Mouse (Mus musculus) B cell, adult 2 months (primary cell): ENCODE results near the gene St8sia2.
"Not testable (repeated sequence)": the region's sequence is repeated elsewhere in the genome, so short reads cannot be mapped to it uniquely, and the experiment has no call there.

ENCODE experiments used
- DNase-seq, 2 experiments: peaks; one replicate each; pipeline ENCODE4 v3.0.0; 2022

St8sia2 gene

DNA sequence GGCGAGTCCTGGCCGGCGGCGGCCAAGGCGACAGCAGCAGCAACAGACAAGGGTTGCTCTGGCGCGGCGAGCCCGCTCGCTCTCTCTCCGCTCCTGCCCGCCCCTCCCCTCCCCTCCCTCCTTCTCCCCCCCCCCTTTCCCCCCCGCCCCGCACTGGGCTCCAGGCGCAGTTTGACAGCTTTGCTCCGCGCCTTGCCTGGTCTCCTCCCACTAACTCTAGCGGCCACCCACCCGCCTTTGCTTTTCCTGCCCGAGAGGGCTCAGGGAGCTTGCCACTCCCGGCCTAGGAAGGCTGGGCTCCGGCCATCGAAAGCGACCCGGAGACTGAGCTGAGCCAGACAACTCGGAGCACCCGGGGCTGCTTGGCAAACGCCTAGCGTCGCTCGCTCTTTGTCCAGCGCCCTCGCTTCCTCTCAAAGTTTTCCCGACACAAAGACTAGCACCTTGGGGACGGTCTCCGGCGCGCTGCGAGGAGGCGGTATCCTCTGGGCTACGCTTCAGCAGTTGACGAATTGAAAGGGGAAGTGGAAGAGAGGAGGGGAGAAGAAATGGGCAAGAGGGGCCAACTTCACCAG lies at the start of gene St8sia2:
St8sia2 (minus strand) TSS at position 90 of the 575 bp plus-strand sequence.
- peak; percentile 1 for DNase-seq

DNA sequence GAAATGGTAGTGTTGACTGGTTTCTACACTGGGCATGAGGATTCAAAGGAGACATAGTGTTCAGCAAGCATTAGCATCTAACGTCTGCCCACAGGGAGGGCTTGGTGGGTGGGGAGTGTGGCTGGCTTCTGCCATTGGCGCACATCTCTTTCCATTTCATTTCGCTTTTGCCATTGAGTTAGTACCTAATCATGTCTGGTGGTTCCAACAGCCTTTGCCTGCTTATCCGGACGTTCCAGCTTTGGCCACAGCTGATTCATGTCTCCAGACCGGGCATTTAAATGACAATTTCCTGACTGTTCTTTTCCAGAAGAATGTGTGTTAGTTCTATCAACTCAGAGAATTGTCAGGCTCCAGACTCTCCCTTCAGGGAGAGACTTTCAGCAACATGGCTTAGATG lies 47.6 kb upstream of the St8sia2 start:
- DNase-seq = no peak

DNA sequence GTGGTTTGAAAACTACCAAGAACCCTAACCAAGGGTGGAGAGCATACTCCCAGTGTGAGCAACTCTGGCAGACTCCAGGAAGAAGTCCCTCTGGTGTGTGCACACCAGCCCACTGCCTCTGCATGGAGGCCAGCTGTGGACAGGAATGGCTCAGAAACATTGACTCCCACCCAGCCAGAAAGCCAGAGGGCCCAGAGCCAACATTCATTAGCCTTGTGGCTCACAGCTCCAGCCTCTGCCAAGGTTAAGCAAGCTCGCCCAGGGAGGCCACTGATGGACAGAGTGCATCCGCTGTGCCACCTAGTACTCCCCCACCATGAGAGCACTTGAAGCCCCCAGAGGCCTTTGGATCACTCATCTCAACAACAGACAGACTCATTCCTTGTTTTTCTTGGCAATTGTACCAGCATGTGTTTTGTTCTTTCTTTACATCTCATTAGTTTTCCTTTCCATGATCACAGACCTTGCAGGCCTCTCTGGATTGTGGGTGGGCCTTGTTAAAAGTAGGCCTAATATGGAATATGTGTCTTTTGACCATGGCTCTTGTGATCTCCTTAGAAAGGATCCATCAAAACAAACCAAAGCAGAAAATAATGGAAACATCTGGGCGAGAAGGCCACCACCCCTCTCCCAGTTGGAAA lies 46.9 kb upstream of the St8sia2 start:
- no peak for DNase-seq

DNA sequence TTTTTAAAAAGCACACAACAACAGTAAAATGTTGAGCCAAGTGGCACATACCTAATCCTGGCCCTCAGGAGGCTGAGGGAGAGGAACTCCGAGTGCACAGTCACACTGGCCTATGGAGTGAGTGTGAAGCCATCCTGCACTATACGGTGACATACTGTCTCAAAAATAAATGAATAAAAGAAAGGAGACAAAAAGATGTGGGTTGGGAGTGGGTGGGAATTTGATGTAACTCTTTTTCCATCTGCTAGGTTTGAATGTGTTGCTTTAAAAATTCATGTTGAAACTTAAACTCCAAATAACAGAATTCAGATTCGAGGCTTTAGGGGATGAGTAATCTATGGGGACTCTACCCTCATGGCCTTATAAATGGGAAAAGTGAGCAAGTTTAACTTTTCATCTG lies 46.2 kb upstream of the St8sia2 start:
- no peak for DNase-seq

DNA sequence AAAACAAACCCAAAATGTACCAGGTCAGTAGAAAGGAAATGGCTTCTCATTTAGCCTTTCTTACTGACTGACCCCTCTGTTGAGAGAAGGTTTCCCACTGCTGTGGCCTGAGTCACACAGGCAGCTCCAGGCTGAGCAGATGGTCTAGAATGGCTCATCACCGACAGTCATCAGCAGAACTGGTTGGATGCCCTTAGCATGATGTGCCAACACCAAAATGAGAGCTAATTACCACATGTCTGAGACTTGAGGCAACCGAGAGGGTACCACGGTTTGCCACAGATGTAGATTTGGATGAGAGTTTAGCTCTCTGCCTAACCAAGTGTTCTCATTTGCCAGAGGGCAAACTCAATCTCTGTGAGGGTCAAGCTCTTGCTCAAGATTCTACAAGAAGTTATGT lies 42.3 kb upstream of the St8sia2 start:
- no peak for DNase-seq

DNA sequence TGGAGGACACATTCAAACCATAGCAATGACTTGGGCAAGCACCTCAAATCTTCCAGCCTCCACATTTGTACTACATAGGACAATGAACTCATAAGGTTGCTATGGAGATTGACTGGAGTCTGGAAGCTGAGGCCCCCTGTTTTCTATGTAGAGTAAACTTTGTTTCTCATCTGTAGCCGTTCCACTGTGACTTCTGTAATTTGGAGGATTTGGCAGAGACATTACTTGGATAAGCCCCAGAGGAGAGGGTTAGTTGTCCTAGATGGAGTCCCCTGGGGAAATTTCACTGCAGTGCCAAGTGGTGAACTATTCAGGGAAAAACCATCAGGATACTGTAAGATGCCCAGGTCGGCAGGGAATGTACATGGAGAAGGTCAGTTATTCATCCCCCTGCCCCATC lies 34.1 kb upstream of the St8sia2 start:
- no peak for DNase-seq

DNA sequence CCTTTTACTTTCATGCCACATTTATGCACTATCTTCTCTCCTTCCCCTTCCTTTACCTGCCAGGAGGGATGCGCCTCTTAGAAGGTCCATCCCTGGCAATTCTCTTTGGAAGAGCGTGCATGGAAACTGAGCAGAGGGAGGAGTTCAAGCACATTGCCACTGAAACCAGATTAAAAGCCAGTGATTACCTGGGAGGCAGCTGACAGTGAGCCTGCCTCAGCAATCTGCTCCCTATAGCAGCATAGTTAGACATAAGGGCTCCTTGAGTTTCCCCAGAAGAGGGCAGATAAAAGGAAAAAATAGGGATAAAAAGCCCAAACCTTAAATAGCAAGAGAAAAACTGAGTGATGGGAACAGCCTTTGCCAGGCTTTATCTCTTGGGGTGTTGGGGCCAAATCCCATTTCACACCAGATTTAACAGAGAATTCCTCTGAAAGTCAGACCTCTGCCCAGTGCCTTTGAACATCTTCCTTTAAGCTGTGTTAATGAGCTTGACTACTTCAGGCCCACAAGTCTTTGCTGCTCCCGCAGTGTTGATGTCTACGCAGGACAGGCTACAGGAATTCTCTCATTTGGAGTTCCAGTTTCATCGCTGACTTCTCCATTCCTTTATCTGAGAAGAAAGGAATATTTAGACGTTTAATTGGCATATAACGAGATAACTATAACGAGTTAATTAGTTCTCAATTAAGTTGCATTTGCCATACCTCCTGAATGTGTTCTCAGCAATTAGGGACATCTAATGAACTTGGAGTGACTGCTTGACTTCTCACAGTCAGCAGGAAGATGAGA lies 31.9 kb upstream of the St8sia2 start:
- no peak for DNase-seq

DNA sequence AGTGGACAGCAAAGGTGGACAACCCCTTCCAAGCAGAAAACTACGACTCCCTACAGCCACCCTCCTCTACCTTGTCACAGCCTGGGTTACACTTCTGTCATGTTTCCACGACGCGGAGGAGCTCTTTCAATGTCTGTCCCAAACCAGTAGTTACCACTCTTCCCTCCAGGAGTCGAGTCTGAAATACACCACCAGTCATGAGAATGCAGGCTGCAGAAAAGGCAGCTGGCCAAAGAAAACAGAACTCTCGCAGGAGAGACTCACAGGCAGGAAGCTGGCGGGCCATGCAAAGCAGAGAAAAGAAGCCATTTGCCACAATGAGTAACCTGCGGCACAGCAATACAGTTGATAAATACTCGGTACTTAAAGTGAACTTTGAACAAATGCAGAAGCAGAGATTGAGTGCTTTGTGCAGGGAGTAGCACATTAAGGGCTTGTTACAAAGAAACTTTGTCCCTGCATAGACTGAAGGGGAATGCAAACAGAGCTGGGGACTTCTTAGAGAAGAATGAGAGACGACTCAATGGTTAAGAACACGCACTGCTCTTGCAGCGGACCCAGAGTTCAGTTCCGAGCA lies 30.2 kb upstream of the St8sia2 start:
- no peak for DNase-seq

DNA sequence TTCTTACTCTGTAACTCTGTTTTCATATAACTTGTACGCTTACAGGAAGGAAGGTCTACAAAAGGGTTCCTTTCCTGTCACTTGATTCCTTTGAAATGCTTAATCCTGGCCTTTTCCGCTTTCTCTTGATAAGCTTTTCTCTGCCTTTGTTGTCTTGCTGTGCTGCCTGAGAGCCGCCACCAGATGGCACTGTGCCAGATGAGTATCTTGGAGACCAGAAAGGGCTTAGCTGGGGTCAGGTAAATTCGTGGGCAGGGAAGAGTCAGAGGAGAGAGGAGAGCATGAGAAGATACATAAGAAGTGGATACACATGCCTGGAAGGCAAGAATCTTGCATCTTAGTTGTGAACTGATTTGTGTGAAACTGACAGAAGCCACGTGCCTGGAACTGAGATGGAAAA lies 11.5 kb upstream of the St8sia2 start:
- DNase-seq = peak; percentile 43 to 46

DNA sequence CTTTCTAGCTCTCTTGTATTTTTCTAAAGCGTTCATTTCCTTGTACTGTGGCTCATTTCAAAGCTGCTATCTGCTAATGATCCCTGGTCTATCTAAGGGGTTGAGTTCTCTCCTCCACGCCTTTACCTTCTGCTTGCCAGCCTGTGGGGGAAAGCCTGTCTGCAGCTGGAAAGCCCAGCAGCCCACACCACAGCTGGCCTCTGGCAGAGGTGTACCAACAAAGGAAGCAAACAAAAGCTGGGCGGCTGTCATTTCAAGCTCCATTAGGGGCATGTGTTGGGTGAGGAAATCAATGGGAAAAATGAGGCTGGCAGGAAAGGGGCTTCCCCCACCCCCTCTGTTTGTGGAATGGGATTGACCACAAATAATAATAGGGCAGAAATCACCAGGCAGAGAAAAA lies 10.7 kb upstream of the St8sia2 start:
- no peak for DNase-seq

DNA sequence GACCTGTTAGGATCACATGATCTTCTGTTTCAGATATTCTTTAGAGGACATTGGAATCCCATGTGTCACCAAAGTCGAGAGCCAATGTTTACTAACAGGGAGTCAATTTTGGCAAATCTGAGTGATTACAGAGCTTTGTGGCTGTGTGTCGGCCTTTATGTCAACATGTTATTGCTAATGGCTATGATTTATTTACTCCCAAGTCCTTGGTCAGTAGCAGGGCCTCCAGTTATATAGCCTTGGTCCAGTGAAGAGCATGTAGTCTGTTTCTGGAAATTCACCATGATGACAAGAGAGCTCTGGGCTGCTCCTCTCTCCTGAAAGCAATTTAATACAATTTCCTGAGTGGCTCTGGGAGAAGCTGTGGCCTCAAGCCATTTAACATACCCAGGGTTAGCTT lies 9.1 kb upstream of the St8sia2 start:
- no peak for DNase-seq

DNA sequence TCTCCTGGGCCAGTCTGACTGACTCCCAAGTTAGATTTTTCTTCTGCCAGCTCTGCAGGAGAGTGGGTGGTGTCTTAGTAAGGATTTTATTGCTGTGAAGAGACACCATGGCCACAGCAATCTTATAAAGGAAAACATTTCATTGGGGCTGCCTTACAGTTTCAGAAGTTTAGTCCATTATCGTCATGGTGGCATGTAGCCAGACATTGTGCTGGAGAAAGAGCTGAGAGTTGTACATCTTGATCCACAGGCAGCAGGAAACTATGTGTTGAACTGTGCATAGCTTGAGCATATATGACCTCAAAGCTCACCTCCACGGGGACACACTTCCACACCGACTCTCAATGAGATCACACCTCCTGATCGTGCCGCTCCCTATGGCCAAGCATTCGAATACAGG lies 8.3 kb upstream of the St8sia2 start:
- no peak for DNase-seq

DNA sequence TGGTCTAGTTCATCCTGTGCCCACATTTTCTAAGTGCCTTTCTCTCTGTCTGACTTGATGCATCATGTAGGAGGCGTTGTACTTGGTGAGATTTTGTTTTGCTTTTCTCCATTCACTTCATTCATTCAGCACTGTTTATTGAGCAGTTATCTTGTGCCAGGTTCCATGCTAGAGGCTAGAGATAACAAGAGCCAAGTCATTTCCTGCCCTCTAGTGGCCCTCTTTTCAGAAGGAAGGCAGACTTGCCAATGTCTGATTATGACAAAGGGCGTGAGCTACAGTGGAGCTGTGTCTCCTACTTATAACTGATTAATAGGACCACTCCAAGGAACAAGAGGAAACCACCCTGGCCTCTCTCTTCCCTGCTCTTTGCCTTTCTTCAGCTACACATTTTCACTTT lies 3.1 kb upstream of the St8sia2 start:
- no peak for DNase-seq

DNA sequence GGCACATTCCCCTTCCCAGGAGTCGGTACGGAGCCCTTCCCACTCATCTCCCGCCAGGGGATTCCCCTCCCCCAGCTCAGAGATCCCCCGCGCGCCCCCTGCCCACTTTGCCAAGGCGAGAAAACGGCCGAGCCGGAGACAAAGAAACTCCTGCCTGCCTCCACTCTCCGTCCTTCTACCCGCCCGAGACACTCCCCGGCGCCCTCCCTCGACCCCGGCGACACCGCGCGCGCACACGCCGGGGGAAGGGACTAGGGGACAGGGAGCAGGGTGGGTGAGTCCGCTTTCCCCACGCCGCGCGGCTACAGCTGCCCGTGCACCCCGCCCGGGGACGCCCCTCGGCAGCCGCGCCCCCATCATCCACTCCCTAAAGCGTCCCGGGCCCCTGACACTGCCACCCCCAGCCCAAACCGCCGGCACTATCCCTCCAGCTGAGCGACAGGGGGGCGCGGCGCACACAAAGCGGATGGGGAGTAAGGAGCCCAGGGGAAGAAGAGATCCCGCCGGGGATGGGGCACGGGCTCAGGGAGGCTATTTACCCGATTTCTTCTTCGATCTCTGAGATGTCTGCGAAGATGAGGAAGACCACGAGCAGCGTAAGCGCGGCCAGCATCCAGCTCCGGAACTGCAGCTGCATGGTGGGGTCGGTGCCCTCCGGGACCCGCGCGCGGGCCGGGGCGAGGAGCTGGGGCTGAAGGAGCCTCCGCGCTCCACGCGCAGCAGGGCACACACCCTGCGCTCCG lies 461 bp downstream of the St8sia2 start:
- no peak for DNase-seq

DNA sequence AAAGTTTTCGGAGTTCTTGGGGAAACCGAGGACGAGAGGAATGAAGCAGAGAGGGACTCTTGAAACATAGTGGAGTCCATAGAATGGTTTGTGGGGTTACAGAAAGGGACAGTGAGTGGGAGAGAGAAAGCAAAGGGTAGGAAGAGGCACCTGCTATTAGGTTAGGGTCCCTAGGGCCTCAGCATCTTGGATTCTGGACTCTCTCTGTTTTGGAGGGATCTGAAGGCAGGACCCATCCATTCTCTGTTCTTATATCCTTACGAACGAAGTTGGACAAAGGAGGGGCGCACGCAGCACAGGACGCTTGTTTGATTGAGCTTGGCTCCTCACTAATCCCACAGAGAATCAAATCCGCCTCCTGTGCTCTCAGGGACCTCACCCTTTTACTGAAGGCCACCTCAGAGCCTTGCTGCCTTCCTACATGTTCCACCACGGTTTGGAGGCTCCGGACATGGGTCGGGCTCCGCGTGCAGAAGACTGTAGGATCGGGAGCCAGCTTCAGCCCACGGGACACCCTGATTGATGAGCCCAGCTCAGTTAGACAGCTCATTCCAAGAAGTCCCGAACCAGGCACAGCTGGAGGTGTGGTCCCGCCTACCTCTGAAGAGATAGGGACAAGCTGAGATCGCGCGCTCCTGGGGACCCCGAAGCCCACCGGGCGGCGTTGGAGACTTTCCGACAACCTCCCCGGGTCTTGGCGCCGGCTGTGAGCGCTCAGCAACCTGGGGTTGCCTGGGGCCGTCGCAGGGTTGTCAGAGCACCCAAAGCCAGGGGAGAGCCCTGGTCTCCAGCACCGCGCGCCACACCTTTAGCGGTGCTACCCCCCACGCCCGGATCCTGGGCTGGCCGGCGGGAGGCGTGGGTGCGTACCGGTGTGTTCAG lies 1.3 kb downstream of the St8sia2 start:
- no peak for DNase-seq

DNA sequence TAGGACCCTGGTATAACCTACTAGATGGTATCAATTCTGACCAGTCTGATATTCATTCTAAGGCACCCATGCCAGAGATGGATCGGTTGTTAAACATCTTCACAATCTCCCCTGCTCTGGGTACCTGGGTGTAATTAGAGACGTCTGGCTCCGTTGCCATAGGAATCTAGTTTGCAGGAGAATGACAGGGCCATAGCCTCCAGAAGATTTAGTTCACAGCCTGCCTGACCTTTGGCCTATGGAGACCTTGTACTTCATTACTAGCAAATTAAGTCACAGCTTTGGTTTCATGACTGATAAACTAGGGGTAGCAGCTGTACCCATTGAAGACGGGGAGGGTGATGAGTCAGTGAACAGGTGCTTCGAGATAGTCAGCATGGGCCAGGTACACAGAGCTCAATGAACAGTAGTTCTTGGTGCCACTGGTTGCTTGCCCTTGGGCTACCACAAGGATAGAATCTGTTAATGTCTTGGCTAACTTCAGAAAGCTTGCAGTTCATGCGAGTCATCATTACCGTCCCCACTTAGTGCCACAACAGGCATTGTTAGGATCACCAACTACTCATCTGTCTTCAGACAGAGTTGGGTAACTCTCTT lies 4.4 kb downstream of the St8sia2 start:
- no peak for DNase-seq

DNA sequence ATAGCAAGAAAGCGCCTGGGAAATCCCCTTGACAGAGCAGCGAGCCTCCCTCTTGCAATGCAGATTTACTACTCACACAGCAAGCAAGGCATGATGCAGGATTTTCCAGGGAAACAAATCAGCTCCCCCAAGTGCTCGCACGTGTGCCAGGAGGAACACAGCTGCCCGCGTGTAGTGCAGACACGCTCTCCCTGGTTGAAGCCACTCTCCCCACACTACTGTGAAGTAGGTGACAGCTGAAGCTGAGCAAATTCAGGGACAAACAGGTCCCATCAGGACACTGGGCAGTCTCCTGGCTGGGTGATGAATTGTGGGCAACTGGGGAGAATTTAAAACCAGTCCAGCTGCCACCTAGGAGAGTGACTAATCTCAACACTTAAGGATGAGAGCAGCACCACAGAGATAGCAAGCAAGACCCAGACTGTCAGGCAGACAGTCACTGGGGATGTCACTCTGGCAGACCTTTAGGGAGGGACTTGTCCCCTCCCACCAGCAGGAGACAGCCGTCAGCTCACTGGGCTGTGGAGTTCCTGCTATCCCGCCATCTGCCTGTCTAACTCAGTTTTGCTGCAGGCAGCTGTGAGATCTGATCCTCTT lies 6.6 kb downstream of the St8sia2 start:
- no peak for DNase-seq

DNA sequence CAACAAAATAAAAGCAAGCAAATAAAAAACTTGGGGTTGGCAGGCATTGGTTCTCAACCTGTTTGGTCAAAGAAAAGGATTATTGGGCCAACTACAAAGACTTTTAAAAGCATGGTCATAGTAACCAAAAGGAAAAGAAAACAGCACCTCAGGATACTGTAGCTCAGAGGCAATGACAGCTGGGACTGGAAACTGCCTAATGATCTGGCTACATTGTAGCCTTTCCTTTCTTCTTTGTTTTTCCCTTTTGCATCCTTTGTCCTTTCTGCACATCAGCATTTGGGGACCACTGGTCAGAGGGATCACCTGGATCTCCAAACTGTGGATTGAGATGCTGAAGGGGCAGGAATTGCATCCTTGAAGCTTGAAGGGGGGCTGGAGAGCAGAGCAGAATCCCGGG lies 7.1 kb downstream of the St8sia2 start:
- DNase-seq = no peak

DNA sequence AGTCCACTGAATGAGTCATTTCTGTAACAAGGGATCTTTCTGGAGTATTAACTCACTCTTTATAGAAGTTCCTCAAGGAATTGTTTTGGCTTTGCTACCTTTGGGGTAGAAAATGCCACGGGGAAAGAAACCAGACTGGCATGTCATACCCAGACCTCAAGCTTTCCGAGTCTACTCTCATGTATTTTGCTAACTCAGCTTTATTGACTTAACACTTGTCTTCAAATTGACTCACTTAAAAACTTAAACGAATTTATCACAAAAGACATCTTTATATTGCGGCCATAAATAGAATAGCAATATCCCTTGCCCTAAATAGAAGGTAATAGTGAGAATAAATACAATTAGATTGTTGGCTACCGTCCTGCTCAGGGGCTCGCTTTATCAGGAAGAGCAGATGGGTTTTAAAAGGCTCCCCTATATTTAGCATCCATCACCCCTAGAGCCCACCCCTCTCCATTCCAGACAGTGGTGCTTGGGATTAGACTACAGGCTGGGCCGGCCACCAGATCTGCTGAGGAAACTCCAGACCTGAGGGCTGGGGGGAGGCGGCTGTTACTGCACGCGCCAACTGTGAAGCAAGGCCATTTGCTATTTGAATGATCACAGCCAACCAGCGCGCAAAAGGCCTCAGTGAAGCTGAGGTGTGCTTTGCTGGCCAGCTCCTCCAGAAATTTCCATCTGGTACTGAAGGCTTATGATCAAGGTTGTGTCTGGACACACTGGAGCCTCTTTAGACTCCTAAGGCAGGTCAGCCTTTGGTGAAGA lies 12.6 kb downstream of the St8sia2 start:
- DNase-seq = no peak

DNA sequence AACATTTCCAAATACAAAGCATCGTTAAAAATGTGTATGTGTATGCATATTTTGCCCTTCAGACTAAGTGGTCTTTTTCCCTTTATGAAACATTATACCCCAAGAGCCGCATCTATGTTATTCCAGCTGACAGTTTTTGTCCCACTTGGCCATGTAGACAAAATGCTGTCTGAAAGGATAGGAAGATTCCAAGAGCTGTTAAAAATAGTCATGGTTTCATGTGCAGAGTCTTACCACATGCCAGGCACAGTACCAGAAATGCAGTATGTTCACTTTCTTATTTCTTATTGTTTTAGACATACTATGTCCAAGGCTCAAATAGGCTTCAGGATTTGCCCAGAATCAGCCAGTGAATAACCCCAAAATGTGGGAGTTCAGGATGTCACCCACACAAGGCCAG lies 24.1 kb downstream of the St8sia2 start:
- DNase-seq = no peak

DNA sequence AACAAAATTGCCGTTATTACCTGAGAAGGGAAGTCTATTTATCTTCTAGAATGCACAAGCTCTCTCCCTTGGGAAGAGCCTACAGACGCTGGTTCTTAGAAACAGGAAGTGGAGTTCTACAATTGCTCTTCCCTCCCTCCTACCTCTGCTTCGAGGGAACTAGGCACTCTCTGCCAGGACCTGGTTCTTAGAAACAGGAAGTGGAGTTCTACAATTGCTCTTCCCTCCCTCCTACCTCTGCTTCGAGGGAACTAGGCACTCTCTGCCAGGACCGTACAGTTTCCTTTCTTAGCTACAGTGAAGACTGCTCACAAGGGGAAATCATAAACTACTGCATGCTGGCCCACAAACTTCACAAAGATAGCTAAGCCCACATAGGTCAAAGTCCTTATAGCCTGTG lies 41.3 kb downstream of the St8sia2 start:
- not testable (repeated sequence) for DNase-seq
